Mouse (Mus musculus) neural tube, embryonic 11.5 days (tissue): ENCODE measurements around the gene F5. TPM values are rescaled to one million over a fixed set of nuclear protein-coding genes. Genes with fewer than 3 reads are reported as not detected.

Experiments
- ATAC-seq: fragments of 200-750 bp; cut with Nextera tagmentation; 2 replicates; pipeline ENCODE4 v1.8.0; 2017; ENCODE audit warnings: moderate number of reproducible peaks, mild to moderate bottlenecking, moderate TSS enrichment, moderate library complexity; ENCODE audit not compliant: insufficient read depth, low FRiP score, low TSS enrichment
- DNase-seq: peaks from one replicate; pipeline ENCODE4 v3.0.0-alpha.2; 2015; ENCODE audit warnings: low spot score
- H3K27ac ChIP-seq: fragments of 300-500 bp; sonication (generic); 2 replicates; pipeline ENCODE4 v1.5.1; 2014; ENCODE audit warnings: low read depth, mild to moderate bottlenecking, low read length
- H3K27me3 ChIP-seq: fragments of 300-500 bp; sonication (generic); 2 replicates; pipeline ENCODE4 v1.6.1; 2014; ENCODE audit warnings: mild to moderate bottlenecking, low read length, mixed read lengths; ENCODE audit not compliant: control insufficient read depth, insufficient read depth
- H3K36me3 ChIP-seq: fragments of 300-500 bp; sonication (generic); 2 replicates; pipeline ENCODE4 v1.6.1; 2014; ENCODE audit warnings: mild to moderate bottlenecking, low read length, moderate library complexity, mixed read lengths; ENCODE audit not compliant: control insufficient read depth, insufficient read depth
- H3K4me1 ChIP-seq: fragments of 300-500 bp; sonication (generic); 2 replicates; pipeline ENCODE4 v1.6.1; 2014; ENCODE audit warnings: low read length, mixed read lengths; ENCODE audit not compliant: control insufficient read depth, insufficient read depth
- H3K4me2 ChIP-seq: fragments of 300-500 bp; sonication (generic); 2 replicates; pipeline ENCODE4 v1.6.1; 2014; ENCODE audit warnings: low read depth, mild to moderate bottlenecking, moderate library complexity
- H3K4me3 ChIP-seq: fragments of 300-500 bp; sonication (generic); 2 replicates; pipeline ENCODE4 v1.5.1; 2014; ENCODE audit warnings: low read depth, low read length
- H3K9ac ChIP-seq: fragments of 300-500 bp; sonication (generic); 2 replicates; pipeline ENCODE4 v1.6.1; 2014; ENCODE audit warnings: mild to moderate bottlenecking, low read length
- H3K9me3 ChIP-seq: fragments of 300-500 bp; sonication (generic); 2 replicates; pipeline ENCODE4 v1.6.1; 2016; ENCODE audit warnings: low read length; ENCODE audit not compliant: control insufficient read depth
- WGBS: fragments of 180-500 bp; shearing (Covaris S2); extraction: QIAGEN DNeasy Blood & Tissue Kit; methylation state at CpG from one replicate; pipeline ENCODE4 v1.1.7; 2014; 5-methylcytosine and 5-hydroxymethylcytosine counted together
- polyA plus RNA-seq: library from polyadenylated mRNA; unstranded; fragments of >200 nt; fragmentation: Nextera tagmentation; extraction: Ambion mirVana; gene quantifications from 2 replicates; pipeline ENCODE4 v1.2.1, GENCODE M21; 2014

The F5 gene
- polyA plus RNA-seq, 1 experiment from 2014 or later = 0.42 TPM

GRCm38 (mm10) chr1:164139464-164139863 is 12.2 kb upstream of the F5 start:
- no peak overlapping the region for H3K4me3 ChIP-seq
- H3K4me1 ChIP-seq = no peaks in the 10 kb centered on the region
- H3K4me2 ChIP-seq = no peak overlapping the region
- no peak for ATAC-seq
- 72% methylated on average over 4 of the region's 4 CpGs for WGBS
- H3K27me3 ChIP-seq = no peaks in the 10 kb centered on the region
- no peak for DNase-seq
- H3K9me3 ChIP-seq = no peaks in the 10 kb centered on the region
- no peaks in the 10 kb centered on the region for H3K36me3 ChIP-seq
- no peak overlapping the region for H3K27ac ChIP-seq
- H3K9ac ChIP-seq = no peak overlapping the region; the same call in 1 of the 2 replicates

- Histone ChIP-seq H3K36me3 (no peaks in the 10 kb centered on the region), H3K27me3 (no peaks in the 10 kb centered on the region), H3K4me3 (no peak overlapping the region), H3K27ac (no peak overlapping the region), H3K4me1 (no peaks in the 10 kb centered on the region), H3K9ac (no peak overlapping the region), H3K9me3 (no peaks in the 10 kb centered on the region), H3K4me2 (no peak overlapping the region)
- DNase-seq (no peak), ATAC-seq (no peak)
- 98% methylated on average over 7 of the region's 7 CpGs for WGBS
Measured at GRCm38 (mm10) chr1:164149083-164149482, 2.6 kb upstream of the F5 start.

GRCm38 (mm10) chr1:164152836-164153235 is 1.2 kb downstream of the F5 start:
- no peaks in the 10 kb centered on the region for H3K9me3 ChIP-seq
- 92% methylated on average over 5 of the region's 5 CpGs for WGBS

GRCm38 (mm10) chr1:164154983-164155382 is 3.3 kb downstream of the F5 start:
- Histone ChIP-seq H3K4me2 (no peak overlapping the region), H3K4me1 (no peaks in the 10 kb centered on the region), H3K36me3 (no peaks in the 10 kb centered on the region), H3K27me3 (no peaks in the 10 kb centered on the region), H3K9me3 (no peaks in the 10 kb centered on the region), H3K4me3 (no peak overlapping the region), H3K27ac (no peak overlapping the region), H3K9ac (no peak overlapping the region)
- WGBS = 83% methylated on average over 3 of the region's 3 CpGs
- DNase-seq (no peak), ATAC-seq (no peak)

More at GRCm38 (mm10) chr1:164152836-164153235, 1.2 kb downstream of the F5 start:
- no peak overlapping the region for H3K4me2 ChIP-seq
- no peaks in the 10 kb centered on the region for H3K4me1 ChIP-seq
- H3K36me3 ChIP-seq = no peaks in the 10 kb centered on the region
- no peak for DNase-seq
- H3K9ac ChIP-seq = no peak overlapping the region
- no peak for ATAC-seq
- no peaks in the 10 kb centered on the region for H3K27me3 ChIP-seq
- no peak overlapping the region for H3K27ac ChIP-seq
- no peak overlapping the region for H3K4me3 ChIP-seq

- WGBS = 80% methylated on average over 4 of the region's 4 CpGs
Measured at GRCm38 (mm10) chr1:164158571-164158970, 6.9 kb downstream of the F5 start.

GRCm38 (mm10) chr1:164159781-164160180 is 8.1 kb downstream of the F5 start:
- no peak overlapping the region for H3K27ac ChIP-seq
- 88% methylated on average over 2 of the region's 2 CpGs for WGBS
- ATAC-seq (no peak), DNase-seq (no peak)
- no peaks in the 10 kb centered on the region for H3K9me3 ChIP-seq
- H3K4me1 ChIP-seq = no peaks in the 10 kb centered on the region
- no peak overlapping the region for H3K4me3 ChIP-seq
- no peak overlapping the region for H3K4me2 ChIP-seq
- H3K27me3 ChIP-seq = no peaks in the 10 kb centered on the region
- no peaks in the 10 kb centered on the region for H3K36me3 ChIP-seq
- no peak overlapping the region for H3K9ac ChIP-seq

More at GRCm38 (mm10) chr1:164158571-164158970, 6.9 kb downstream of the F5 start:
- Histone ChIP-seq H3K27ac (no peak overlapping the region), H3K9ac (no peak overlapping the region), H3K36me3 (no peaks in the 10 kb centered on the region), H3K27me3 (no peaks in the 10 kb centered on the region), H3K4me3 (no peak overlapping the region), H3K4me1 (no peaks in the 10 kb centered on the region), H3K4me2 (no peak overlapping the region), H3K9me3 (no peaks in the 10 kb centered on the region)
- ATAC-seq (no peak), DNase-seq (no peak)

- H3K4me3 ChIP-seq = no peak overlapping the region
- H3K4me1 ChIP-seq = no peaks in the 10 kb centered on the region
- no peak overlapping the region for H3K9ac ChIP-seq
- H3K36me3 ChIP-seq = no peaks in the 10 kb centered on the region
- no peak overlapping the region for H3K27ac ChIP-seq
- H3K4me2 ChIP-seq = no peak overlapping the region
- 83% methylated on average over 5 of the region's 5 CpGs for WGBS
- DNase-seq (no peak), ATAC-seq (no peak)
- H3K9me3 ChIP-seq = no peaks in the 10 kb centered on the region
- no peaks in the 10 kb centered on the region for H3K27me3 ChIP-seq
Measured at GRCm38 (mm10) chr1:164162745-164163144, 11.1 kb downstream of the F5 start.

- no peak for ATAC-seq
- H3K4me2 ChIP-seq = no peak overlapping the region
- H3K4me1 ChIP-seq = no peaks in the 10 kb centered on the region
- 78% methylated on average over 4 of the region's 4 CpGs for WGBS
- H3K9ac ChIP-seq = no peak overlapping the region
- no peak for DNase-seq
- no peaks in the 10 kb centered on the region for H3K36me3 ChIP-seq
- no peak overlapping the region for H3K4me3 ChIP-seq
- H3K27ac ChIP-seq = no peak overlapping the region
- no peaks in the 10 kb centered on the region for H3K27me3 ChIP-seq
- no peaks in the 10 kb centered on the region for H3K9me3 ChIP-seq
Measured at GRCm38 (mm10) chr1:164168818-164169217, 17.2 kb downstream of the F5 start.

- no peaks in the 10 kb centered on the region for H3K9me3 ChIP-seq
- 80% methylated on average over 2 of the region's 2 CpGs for WGBS
- no peak overlapping the region for H3K4me3 ChIP-seq
- H3K36me3 ChIP-seq = no peaks in the 10 kb centered on the region
- ATAC-seq (no peak), DNase-seq (no peak)
- H3K27ac ChIP-seq = no peak overlapping the region
- H3K27me3 ChIP-seq = no peaks in the 10 kb centered on the region
- H3K4me1 ChIP-seq = no peaks in the 10 kb centered on the region
- H3K4me2 ChIP-seq = no peak overlapping the region
- no peak overlapping the region for H3K9ac ChIP-seq
Measured at GRCm38 (mm10) chr1:164170434-164170833, 18.8 kb downstream of the F5 start.
